Mouse (Mus musculus): Measurements from ENCODE around the gene Gm31571.
"Not testable (repeated sequence)": the region's sequence is repeated elsewhere in the genome, so short reads cannot be mapped to it uniquely, and the experiment has no call there.

Gm31571 gene

DNA sequence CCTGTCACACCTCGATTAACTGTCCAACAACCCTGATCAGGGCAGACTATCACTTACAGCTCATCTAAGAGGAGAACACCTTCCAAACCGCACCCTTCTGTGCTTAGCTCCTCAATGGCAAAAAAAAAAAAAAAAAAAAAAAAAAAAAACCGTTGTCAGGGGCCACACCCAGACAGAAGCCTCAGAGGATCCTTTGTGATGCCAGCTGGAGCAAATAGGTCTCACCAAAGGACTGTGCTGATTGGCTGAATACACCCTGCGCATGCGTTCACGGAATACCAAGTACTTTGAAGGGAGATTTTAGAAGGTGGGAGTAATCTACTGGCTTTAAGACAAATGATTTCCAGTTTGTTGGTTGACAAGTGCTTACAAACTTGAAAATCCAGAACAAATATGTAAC is at the start of gene Gm31571:
Gene Gm31571 (minus strand): TSS at position 101 of the 400 bp plus-strand sequence.
- not testable (repeated sequence) for DNase-seq (ENCODE audit: extremely low read depth, low read depth, low spot score)
